Mouse (Mus musculus) CH12.LX (cell line): ENCODE measurements around the gene AW551984.

ENCODE experiments used
- CTCF ChIP-seq, 2 experiments: IDR thresholded peaks in 1 of 2; conservative IDR thresholded peaks in 1 of 2; 2 replicates each; pipeline ENCODE4 v1.5.1; 2011 to 2012; ENCODE audit warnings: low read depth in 2 of 2, low read length in 2 of 2, improper control_type of control experiment in 1 of 2, inconsistent platforms in 1 of 2, mild to moderate bottlenecking in 1 of 2, moderate library complexity in 1 of 2
- EP300 ChIP-seq: IDR thresholded peaks from 2 replicates; pipeline ENCODE4 v1.6.1; 2011; ENCODE audit warnings: low read length, improper control_type of control experiment
- MEF2A ChIP-seq: IDR thresholded peaks from 2 replicates; pipeline ENCODE4 v1.6.1; 2014; ENCODE audit warnings: low read depth, mild to moderate bottlenecking, inconsistent platforms, low read length, improper control_type of control experiment, borderline replicate concordance
- ZC3H11A ChIP-seq: IDR thresholded peaks from 2 replicates; pipeline ENCODE4 v1.6.1; 2012; ENCODE audit warnings: low read depth, mild to moderate bottlenecking, inconsistent platforms, low read length, improper control_type of control experiment

DNA sequence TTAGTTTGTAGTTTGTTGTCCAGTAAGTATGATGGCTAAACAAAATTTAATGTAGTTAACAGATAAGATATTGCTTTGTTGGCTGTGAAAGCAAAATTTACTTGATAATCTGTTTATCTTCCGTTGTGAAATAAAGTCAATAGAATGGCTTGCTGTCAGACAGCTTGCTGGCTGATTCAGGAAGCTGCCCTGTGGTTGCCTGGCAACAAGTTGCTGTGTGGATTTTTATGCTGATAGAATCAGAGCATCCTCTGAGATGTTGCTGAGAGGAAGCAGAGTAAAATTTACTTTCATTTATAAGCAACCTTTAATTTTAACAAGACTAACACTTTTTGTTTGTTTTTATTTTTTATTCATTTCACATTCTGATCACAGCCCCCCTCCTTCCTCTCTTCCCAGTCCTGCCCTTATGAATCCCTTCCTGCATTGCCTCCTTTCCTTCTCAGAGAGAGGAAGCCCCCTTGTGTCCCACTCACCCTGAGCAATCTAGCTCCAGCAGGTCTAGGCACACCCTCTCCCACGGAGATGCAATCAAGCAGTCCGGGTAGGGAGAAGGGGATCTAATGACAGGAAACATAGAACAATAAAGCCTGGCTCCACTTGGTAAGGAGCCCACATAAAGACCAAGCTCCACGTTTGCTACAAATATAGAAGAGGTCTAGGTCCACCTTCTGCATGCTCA is 29.9 kb upstream of the AW551984 start:
- TF ChIP-seq CTCF (conservative IDR thresholded peaks at IDR 0.05 in 1 of 2, IDR thresholded peaks at IDR 0.05 in 1 of 2; ENCODE audit: low read depth in 2 of 2, low read length in 2 of 2) (no peak), ZC3H11A (no peak), EP300 (no peak), MEF2A (no peak)
